Mouse (Mus musculus): Measurements from ENCODE around the gene Cxcl10.

Gene Cxcl10

GRCm38 (mm10) chr5:92348794-92349413, at the start of gene Cxcl10:
Cxcl10 (minus strand) TSS chr5:92348889.
- peak; percentile 72 for DNase-seq (ENCODE audit: low read depth, low spot score)

GRCm38 (mm10) chr5:92398153-92398552, 49.5 kb upstream of the Cxcl10 start:
- peak; percentile 93 for DNase-seq (ENCODE audit: low read depth, low spot score)

- DNase-seq (ENCODE audit: low read depth, low spot score): no peak
Measured at GRCm38 (mm10) chr5:92396476-92396875, 47.8 kb upstream of the Cxcl10 start.

- DNase-seq (ENCODE audit: low read depth, low spot score): no peak
Measured at GRCm38 (mm10) chr5:92395764-92396163, 47.1 kb upstream of the Cxcl10 start.

GRCm38 (mm10) chr5:92393863-92394262, 45.2 kb upstream of the Cxcl10 start:
- DNase-seq (ENCODE audit: low read depth, low spot score): no peak

DNA sequence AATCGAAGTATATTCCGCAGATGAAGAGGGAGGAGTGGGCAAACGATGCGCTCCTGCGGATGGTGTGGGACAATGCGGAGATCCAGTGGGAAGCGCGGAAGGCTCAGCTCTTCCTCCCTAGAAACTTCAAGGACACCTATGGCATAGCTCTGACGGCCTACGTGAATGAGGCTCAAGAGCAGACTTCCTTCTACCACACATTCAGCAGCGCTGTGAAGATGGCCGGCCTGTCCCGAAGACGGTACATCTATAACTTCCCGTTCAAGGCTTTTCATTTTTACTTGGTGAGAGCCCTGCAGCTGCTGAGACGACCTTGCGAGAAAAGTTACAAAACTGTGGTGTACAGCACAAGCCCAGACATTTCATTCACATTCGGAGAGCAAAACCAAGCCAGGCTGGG, 43.9 kb upstream of the Cxcl10 start:
- no peak for DNase-seq (ENCODE audit: low read depth, low spot score)

- DNase-seq (ENCODE audit: low read depth, low spot score): no peak
Measured at GRCm38 (mm10) chr5:92390615-92391014, 41.9 kb upstream of the Cxcl10 start.

DNA sequence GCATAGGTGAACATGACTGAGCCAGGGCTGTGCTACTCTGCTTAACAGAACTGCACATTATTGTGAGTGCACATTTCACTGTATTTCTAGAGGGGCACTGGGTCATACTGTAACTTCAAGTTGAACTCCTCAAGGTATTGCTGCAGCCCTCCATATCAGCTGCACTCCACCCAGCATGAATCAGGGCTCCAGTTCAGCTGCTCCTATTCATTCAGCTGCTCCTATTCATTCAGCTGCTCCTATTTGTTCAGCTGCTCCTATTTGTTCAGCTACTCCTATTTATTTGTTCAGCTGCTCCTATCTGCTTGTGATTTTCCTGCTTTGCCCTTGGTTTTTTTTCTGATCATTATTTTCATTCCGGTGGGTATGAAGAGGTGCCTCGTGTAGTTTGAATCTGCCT, 41.3 kb upstream of the Cxcl10 start:
- DNase-seq (ENCODE audit: low read depth, low spot score): no peak

DNA sequence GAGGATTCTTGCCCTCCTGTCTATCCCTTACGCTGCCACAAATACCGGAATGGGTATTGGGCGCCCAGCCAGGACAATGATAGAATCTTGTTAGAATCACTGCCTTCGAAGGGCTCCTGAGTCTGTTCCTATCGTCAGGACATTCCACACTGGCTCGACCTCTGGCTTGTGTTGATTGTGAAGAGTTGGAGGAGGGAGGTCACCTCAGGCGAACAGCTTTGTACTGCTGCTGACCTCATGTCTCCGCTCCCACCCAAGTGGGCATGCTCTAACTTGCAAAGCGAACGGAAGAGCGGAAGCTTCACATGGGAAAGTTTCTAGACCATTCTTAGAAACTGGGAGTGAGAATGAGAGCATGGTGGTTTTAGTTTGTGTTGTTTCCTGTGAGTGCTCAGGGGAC, 38.7 kb upstream of the Cxcl10 start:
- no peak for DNase-seq (ENCODE audit: low read depth, low spot score)

DNA sequence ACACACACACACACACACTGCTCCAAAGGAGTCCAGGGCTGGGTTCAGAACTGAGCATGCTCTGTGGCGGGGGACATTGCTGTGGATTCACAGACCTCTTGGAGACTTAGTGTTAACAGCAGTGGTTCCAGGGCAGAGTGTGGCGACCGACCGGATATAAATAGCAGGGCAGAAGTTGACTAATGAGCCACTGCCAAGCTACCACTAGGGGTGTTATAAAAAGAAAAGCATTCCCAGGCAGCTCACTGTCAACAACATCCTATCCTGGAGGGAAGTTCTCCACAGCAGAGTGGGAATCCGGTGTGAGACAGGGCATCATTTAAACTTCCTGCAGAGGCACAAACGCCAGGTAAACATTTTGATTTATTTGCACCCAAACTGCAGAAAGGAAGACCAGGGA, 38.0 kb upstream of the Cxcl10 start:
- no peak for DNase-seq (ENCODE audit: low read depth, low spot score)

DNA sequence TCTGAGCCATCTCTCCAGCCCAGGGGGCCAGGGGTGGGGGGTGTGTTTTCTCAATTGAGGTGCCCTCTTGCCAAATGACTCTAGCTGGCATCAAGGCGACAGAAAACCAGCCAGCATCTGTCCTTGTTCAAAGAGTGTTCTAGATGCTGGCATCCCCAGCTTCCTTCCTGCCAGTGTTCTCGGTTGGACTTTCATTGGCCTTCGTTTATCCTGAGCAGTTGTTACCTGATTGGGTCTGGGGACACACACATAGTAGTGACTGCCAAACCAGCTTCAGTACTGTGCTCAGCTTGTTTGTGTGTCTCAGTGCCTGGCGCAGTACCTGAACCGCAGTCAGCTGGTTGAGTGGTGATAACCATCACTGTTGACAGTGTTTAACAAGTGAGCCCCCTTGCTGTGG, 37.4 kb upstream of the Cxcl10 start:
- no peak for DNase-seq (ENCODE audit: low read depth, low spot score)

- peak; percentile 56 for DNase-seq (ENCODE audit: low read depth, low spot score)
Measured at GRCm38 (mm10) chr5:92384855-92385254, 36.2 kb upstream of the Cxcl10 start.

DNA sequence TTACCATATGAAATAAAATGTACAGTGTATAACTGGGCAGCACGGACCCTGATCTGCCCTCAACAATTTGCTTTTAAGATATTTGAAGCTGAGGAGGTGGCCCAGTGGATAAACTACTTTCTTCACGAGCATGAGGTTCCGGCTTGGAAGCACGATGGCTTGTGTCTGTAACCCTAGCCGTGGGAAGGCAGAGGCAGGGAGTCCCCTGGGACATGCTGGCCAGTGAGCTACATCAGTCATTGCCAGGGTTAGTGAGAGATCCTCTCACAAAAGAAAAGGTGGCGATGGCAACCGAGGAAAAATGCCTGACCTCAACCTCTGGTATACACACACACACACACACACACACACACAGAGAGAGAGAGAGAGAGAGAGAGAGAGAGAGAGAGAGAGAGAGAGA, 35.1 kb upstream of the Cxcl10 start:
- DNase-seq (ENCODE audit: low read depth, low spot score): peak; percentile 19

GRCm38 (mm10) chr5:92382349-92382679, 33.6 kb upstream of the Cxcl10 start:
- DNase-seq (ENCODE audit: low read depth, low spot score): no peak

GRCm38 (mm10) chr5:92381550-92382348, 33.1 kb upstream of the Cxcl10 start:
- DNase-seq (ENCODE audit: low read depth, low spot score): peak; percentile 91

- no peak for DNase-seq (ENCODE audit: low read depth, low spot score)
Measured at GRCm38 (mm10) chr5:92376795-92377405, 28.2 kb upstream of the Cxcl10 start.

DNA sequence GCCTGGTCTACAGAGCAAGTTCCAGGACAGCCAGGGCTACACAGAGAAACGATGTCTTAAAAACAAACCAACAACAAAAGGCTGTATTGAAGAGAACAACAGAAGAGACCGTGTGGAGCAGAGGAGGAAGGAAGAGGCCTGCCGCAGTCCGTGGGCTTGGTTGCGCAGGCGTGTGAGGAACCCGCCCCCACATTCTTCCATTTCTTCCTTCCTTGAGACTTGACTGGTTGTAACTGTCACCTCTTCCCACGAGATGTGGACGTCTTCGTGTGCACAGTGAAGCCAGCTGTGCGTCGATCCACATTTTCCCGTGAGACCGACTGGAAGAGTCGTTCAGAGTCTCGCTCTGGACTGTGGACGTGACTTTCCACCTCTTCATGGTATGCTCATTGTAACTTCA, 26.7 kb upstream of the Cxcl10 start:
- DNase-seq (ENCODE audit: low read depth, low spot score): no peak

- no peak for DNase-seq (ENCODE audit: low read depth, low spot score)
Measured at GRCm38 (mm10) chr5:92374721-92375142, 26.0 kb upstream of the Cxcl10 start.

DNA sequence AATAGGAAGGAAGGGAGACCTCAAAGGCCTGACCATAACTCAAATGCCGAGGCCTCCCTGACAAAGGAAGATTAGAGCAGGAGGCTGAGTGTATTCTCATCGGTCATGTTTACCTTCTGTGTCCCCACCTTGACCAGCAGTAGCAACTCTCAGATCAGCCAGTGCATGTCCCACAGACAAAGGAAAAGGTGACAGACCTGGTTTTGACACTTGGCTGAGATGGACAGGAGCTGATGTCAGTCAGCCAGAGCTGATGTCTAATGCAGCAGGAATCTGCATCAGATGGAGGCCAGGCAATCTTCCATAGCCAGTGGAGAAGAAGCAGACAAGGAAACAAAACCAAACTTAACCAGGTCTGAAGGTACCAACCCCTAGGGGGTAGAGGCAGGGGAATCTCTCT, 23.9 kb upstream of the Cxcl10 start:
- no peak for DNase-seq (ENCODE audit: low read depth, low spot score)

DNA sequence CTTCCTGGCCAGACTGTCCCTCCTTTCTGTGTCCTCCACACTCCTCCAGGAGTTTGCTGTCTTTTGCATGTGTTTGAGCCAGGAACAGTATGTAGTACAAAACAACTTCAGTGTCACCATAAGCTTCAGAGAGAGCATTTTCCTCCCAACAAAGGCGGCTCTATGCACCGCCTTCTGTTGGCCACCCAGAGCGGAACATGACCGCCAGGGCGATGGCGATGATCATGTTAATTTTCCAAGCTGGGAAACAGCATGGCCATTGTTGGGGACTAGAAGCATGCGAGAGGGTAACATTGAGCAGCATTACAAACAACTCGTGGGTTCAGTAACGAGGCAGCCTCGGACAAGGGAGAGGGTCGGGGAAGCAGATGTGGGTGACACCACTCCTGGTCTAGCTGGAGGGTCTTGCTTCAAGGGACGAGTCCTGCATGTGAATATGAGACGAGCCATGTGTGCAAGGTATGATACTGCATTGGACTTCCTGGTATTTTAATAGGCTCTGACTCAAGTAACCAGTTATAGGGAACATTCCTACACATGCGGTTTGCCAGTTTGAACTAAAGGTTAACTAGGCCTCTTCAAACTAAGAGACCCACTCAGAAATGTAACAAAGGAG, 22.8 kb upstream of the Cxcl10 start:
- DNase-seq (ENCODE audit: low read depth, low spot score): no peak

DNA sequence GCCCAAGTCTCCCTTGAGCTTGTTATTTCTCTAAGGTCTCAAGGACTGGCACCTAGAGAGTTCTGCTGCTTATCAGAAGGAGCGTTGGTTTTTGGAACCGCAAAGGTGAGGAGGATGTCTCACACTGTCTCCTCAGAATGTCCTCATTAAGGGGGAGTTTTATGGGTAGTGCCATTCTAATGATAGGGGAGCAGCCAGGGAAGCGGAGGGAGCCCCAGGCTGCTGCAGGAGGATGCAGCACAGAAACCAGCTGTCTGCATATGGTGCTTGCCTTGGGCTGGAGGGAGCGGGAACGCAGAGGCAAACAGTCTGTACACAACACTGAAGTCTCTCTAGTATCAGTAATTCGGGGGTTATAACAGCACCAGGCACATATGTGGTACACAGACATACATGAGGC, 22.2 kb upstream of the Cxcl10 start:
- no peak for DNase-seq (ENCODE audit: low read depth, low spot score)

DNA sequence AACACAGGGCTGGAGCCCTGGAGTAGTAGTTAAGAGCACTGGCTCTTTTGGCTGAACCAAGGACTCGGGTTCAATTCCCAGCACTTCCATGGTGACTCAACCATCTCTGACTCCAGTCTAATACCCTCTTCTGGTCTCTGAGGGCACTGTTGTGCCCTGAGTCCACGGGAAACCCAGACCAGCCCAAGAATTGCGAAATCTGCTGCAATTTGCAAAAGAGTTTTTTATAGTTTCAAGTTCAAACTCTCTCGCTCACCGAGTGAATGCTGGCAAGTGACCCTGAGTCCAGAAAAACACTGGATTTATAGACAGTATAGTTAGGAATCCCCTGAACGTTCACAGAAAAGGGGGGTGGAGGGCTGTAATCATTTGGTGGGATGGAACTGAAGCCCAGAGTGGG, 21.7 kb upstream of the Cxcl10 start:
- DNase-seq (ENCODE audit: low read depth, low spot score): peak; percentile 40

All from 3T3-L1 (cell line).